Mouse (Mus musculus): ENCODE data around the gene Gm4707.

DNA sequence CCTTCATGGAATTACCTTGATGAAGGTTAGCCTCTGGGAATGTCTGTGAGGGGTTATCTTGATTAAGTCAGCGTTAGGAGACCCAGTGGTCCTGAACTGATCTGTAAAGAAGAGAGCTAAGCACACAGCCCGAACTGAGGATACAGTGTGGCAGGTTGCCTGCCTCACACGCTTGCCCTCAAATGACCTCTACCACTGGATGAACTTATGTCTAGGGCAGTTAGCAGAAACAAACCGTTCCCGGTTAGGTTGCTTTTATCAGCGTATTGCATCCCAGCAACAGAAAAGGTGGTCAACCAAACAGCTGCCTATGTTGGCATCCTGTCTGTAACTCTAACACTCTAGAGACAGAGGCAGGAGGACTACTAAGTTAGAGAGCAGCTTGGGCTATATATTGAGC, 14.5 kb downstream of the Gm4707 start:
- TF ChIP-seq EP300 (optimal IDR thresholded peaks at IDR 0.05) (no peak), CTCF (IDR thresholded peaks at IDR 0.05; ENCODE audit: low read depth) (no peak)
